Mouse (Mus musculus): Measurements from ENCODE around the gene Ppm1h. TPM values are rescaled to one million over a fixed set of nuclear protein-coding genes. Genes with fewer than 3 reads are reported as not detected.

The Ppm1h gene
- polyA plus RNA-seq, 1 experiment from 2014 or later: 31.2 TPM

GRCm38 (mm10) chr10:122777939-122778655 is 99.5 kb downstream of the Ppm1h start:
- Histone ChIP-seq H3K4me3 (no peak overlapping the region), H3K27me3 (no peaks in the 10 kb centered on the region), H3K9me3 (no peaks in the 10 kb centered on the region), H3K27ac (replicated peaks) (no peak overlapping the region), H3K36me3 (no peaks in the 10 kb centered on the region), H3K4me1 (replicated peaks) (no peaks in the 10 kb centered on the region), H3K9ac (no peak overlapping the region), H3K4me2 (no peak overlapping the region)
- 89% methylated on average over 3 of the region's 3 CpGs for WGBS
- no peak for ATAC-seq (ENCODE audit: low FRiP score, low read depth)

GRCm38 (mm10) chr10:122779351-122779750 is 100.8 kb downstream of the Ppm1h start:
- Histone ChIP-seq H3K9me3 (no peaks in the 10 kb centered on the region), H3K27ac (replicated peaks) (no peak overlapping the region), H3K4me1 (replicated peaks) (no peaks in the 10 kb centered on the region), H3K9ac (no peak overlapping the region), H3K36me3 (no peaks in the 10 kb centered on the region), H3K4me3 (no peak overlapping the region), H3K4me2 (no peak overlapping the region), H3K27me3 (no peaks in the 10 kb centered on the region)
- WGBS: 14% methylated on average over 12 of the region's 12 CpGs
- no peak for ATAC-seq (ENCODE audit: low FRiP score, low read depth)

GRCm38 (mm10) chr10:122782755-122783154 is 104.2 kb downstream of the Ppm1h start:
- Histone ChIP-seq H3K27me3 (no peaks in the 10 kb centered on the region), H3K36me3 (no peaks in the 10 kb centered on the region), H3K27ac (replicated peaks) (no peak overlapping the region), H3K9me3 (no peaks in the 10 kb centered on the region), H3K4me1 (replicated peaks) (no peaks in the 10 kb centered on the region), H3K4me2 (no peak overlapping the region), H3K4me3 (no peak overlapping the region), H3K9ac (no peak overlapping the region)
- WGBS: 8% methylated on average over 4 of the region's 4 CpGs
- peak; percentile 85 for ATAC-seq (ENCODE audit: low FRiP score, low read depth)

- ATAC-seq (ENCODE audit: low FRiP score, low read depth): 0 out of 2 replicates have a peak, but pooled peaks have one; percentile 25
- WGBS: 41% methylated on average over 12 of the region's 12 CpGs
- Histone ChIP-seq H3K4me3 (no peak overlapping the region), H3K9ac (no peak overlapping the region), H3K27ac (replicated peaks) (no peak overlapping the region), H3K4me1 (replicated peaks) (peaks cover 26% of the 10 kb centered on the region), H3K27me3 (no peaks in the 10 kb centered on the region), H3K9me3 (no peaks in the 10 kb centered on the region), H3K36me3 (no peaks in the 10 kb centered on the region), H3K4me2 (peak overlapping the region; percentile 10; the same call in 1 of the 2 replicates)
Measured at GRCm38 (mm10) chr10:122789648-122790170, 111.1 kb downstream of the Ppm1h start.

- H3K4me1 ChIP-seq (replicated peaks): peaks cover 26% of the 10 kb centered on the region
- H3K27ac ChIP-seq (replicated peaks): peak overlapping the region; percentile 62
- peak overlapping the region; percentile 50 for H3K4me2 ChIP-seq
- H3K27me3 ChIP-seq: no peaks in the 10 kb centered on the region
- WGBS: 3% methylated on average over 21 of the region's 21 CpGs
- peak; percentile 57; the same call in 1 of the 2 replicates for ATAC-seq (ENCODE audit: low FRiP score, low read depth)
- H3K9me3 ChIP-seq: no peaks in the 10 kb centered on the region
- H3K9ac ChIP-seq: 0 out of 2 replicates have a peak overlapping the region, but pooled peaks have one; percentile 4
- no peaks in the 10 kb centered on the region for H3K36me3 ChIP-seq
- peak overlapping the region; percentile 5; the same call in 1 of the 2 replicates for H3K4me3 ChIP-seq
Measured at GRCm38 (mm10) chr10:122792021-122792966, 113.7 kb downstream of the Ppm1h start.

GRCm38 (mm10) chr10:122793193-122793592 is 114.6 kb downstream of the Ppm1h start:
- H3K36me3 ChIP-seq: no peaks in the 10 kb centered on the region
- 0 out of 2 replicates have a peak, but pooled peaks have one; percentile 46 for ATAC-seq (ENCODE audit: low FRiP score, low read depth)
- no peak overlapping the region for H3K9ac ChIP-seq
- H3K27ac ChIP-seq (replicated peaks): no peak overlapping the region
- H3K4me3 ChIP-seq: no peak overlapping the region
- no peaks in the 10 kb centered on the region for H3K9me3 ChIP-seq
- no peaks in the 10 kb centered on the region for H3K27me3 ChIP-seq
- peaks cover 26% of the 10 kb centered on the region for H3K4me1 ChIP-seq (replicated peaks)
- 28% methylated on average over 11 of the region's 11 CpGs for WGBS
- no peak overlapping the region for H3K4me2 ChIP-seq

- peak overlapping the region; percentile 25 for H3K4me2 ChIP-seq
Measured at GRCm38 (mm10) chr10:122794187-122794850, 115.8 kb downstream of the Ppm1h start.

GRCm38 (mm10) chr10:122797955-122798354 is 119.4 kb downstream of the Ppm1h start:
- H3K4me2 ChIP-seq: no peak overlapping the region
- 88% methylated on average over 6 of the region's 6 CpGs for WGBS

More at GRCm38 (mm10) chr10:122794187-122794850, 115.8 kb downstream of the Ppm1h start:
- ATAC-seq (ENCODE audit: low FRiP score, low read depth): 0 out of 2 replicates have a peak, but pooled peaks have one; percentile 25
- no peaks in the 10 kb centered on the region for H3K9me3 ChIP-seq
- peaks cover 22% of the 10 kb centered on the region for H3K4me1 ChIP-seq (replicated peaks)
- no peaks in the 10 kb centered on the region for H3K27me3 ChIP-seq
- H3K4me3 ChIP-seq: no peak overlapping the region
- WGBS: 31% methylated on average over 20 of the region's 20 CpGs
- no peak overlapping the region; the same call in 1 of the 2 replicates for H3K27ac ChIP-seq (replicated peaks)
- H3K36me3 ChIP-seq: no peaks in the 10 kb centered on the region
- no peak overlapping the region for H3K9ac ChIP-seq

GRCm38 (mm10) chr10:122800003-122800731 is 121.6 kb downstream of the Ppm1h start:
- no peak overlapping the region for H3K4me2 ChIP-seq
- H3K4me3 ChIP-seq: no peak overlapping the region
- ATAC-seq (ENCODE audit: low FRiP score, low read depth): no peak
- no peak overlapping the region for H3K27ac ChIP-seq (replicated peaks)
- H3K9me3 ChIP-seq: peaks cover 5% of the 10 kb centered on the region; the same call in 1 of the 2 replicates
- 87% methylated on average over 19 of the region's 19 CpGs for WGBS
- no peak overlapping the region for H3K9ac ChIP-seq
- H3K36me3 ChIP-seq: no peaks in the 10 kb centered on the region
- peaks cover 6% of the 10 kb centered on the region; the same call in 1 of the 2 replicates for H3K4me1 ChIP-seq (replicated peaks)
- H3K27me3 ChIP-seq: no peaks in the 10 kb centered on the region

More at GRCm38 (mm10) chr10:122797955-122798354, 119.4 kb downstream of the Ppm1h start:
- ATAC-seq (ENCODE audit: low FRiP score, low read depth): no peak
- H3K4me1 ChIP-seq (replicated peaks): peaks cover 16% of the 10 kb centered on the region
- H3K27me3 ChIP-seq: no peaks in the 10 kb centered on the region
- H3K9me3 ChIP-seq: no peaks in the 10 kb centered on the region
- no peak overlapping the region for H3K27ac ChIP-seq (replicated peaks)
- no peaks in the 10 kb centered on the region for H3K36me3 ChIP-seq
- H3K9ac ChIP-seq: no peak overlapping the region
- no peak overlapping the region for H3K4me3 ChIP-seq

- WGBS: 93% methylated on average over 4 of the region's 4 CpGs
Measured at GRCm38 (mm10) chr10:122800732-122801110, 122.2 kb downstream of the Ppm1h start.

GRCm38 (mm10) chr10:122802218-122802617 is 123.7 kb downstream of the Ppm1h start:
- Histone ChIP-seq H3K27ac (replicated peaks) (no peak overlapping the region), H3K9ac (no peak overlapping the region), H3K4me1 (replicated peaks) (peaks cover 7% of the 10 kb centered on the region), H3K4me2 (peak overlapping the region; percentile 39), H3K9me3 (peaks cover 5% of the 10 kb centered on the region; the same call in 1 of the 2 replicates), H3K27me3 (no peaks in the 10 kb centered on the region), H3K36me3 (no peaks in the 10 kb centered on the region), H3K4me3 (no peak overlapping the region)
- ATAC-seq (ENCODE audit: low FRiP score, low read depth): no peak
- WGBS: 34% methylated on average over 30 of the region's 30 CpGs

More at GRCm38 (mm10) chr10:122800732-122801110, 122.2 kb downstream of the Ppm1h start:
- Histone ChIP-seq H3K27ac (replicated peaks) (no peak overlapping the region), H3K4me1 (replicated peaks) (peaks cover 6% of the 10 kb centered on the region; the same call in 1 of the 2 replicates), H3K4me2 (no peak overlapping the region), H3K36me3 (no peaks in the 10 kb centered on the region), H3K9ac (no peak overlapping the region), H3K9me3 (peaks cover 5% of the 10 kb centered on the region; the same call in 1 of the 2 replicates), H3K4me3 (no peak overlapping the region), H3K27me3 (no peaks in the 10 kb centered on the region)
- no peak for ATAC-seq (ENCODE audit: low FRiP score, low read depth)
